Mouse (Mus musculus) liver, postnatal 0 days (tissue): ENCODE measurements around the gene Dnah2. TPM values are rescaled to one million over a fixed set of nuclear protein-coding genes. Genes with fewer than 3 reads are reported as not detected.

ENCODE experiments used
- ATAC-seq: fragments of 200-750 bp; cut with Nextera tagmentation; 2 replicates; pipeline ENCODE4 v1.8.0; 2017; ENCODE audit warnings: mild to moderate bottlenecking, moderate library complexity
- DNase-seq: peaks from one replicate; pipeline ENCODE4 v3.0.0-alpha.2; 2016
- H3K27ac ChIP-seq: fragments of 300-500 bp; sonication (generic); 2 replicates; pipeline ENCODE4 v1.5.1; 2014; ENCODE audit warnings: antibody characterized with exemption, moderate library complexity, mild to moderate bottlenecking, low read depth
- H3K27me3 ChIP-seq: fragments of 300-500 bp; sonication (generic); 2 replicates; pipeline ENCODE4 v1.6.1; 2014; ENCODE audit warnings: low read length, control low read depth, mixed read lengths; ENCODE audit not compliant: insufficient read depth
- H3K36me3 ChIP-seq: fragments of 300-500 bp; sonication (generic); replicated peaks from 2 replicates; pipeline ENCODE4 v1.6.1; 2014; ENCODE audit warnings: mild to moderate bottlenecking, control low read depth, low read length, moderate library complexity, mixed read lengths; ENCODE audit not compliant: insufficient read depth
- H3K4me1 ChIP-seq: fragments of 300-500 bp; sonication (generic); 2 replicates; pipeline ENCODE4 v1.6.1; 2014; ENCODE audit warnings: antibody characterized with exemption, mild to moderate bottlenecking, control low read depth; ENCODE audit not compliant: insufficient read depth
- H3K4me2 ChIP-seq: fragments of 300-500 bp; sonication (generic); 2 replicates; pipeline ENCODE4 v1.6.1; 2014; ENCODE audit warnings: low read depth, mild to moderate bottlenecking, low read length, moderate library complexity, mixed read lengths
- H3K4me3 ChIP-seq: fragments of 300-500 bp; sonication (generic); 2 replicates; pipeline ENCODE4 v1.5.1; 2014; ENCODE audit warnings: low read depth, low read length
- H3K9ac ChIP-seq: fragments of 300-500 bp; sonication (generic); replicated peaks from 2 replicates; pipeline ENCODE4 v1.6.1; 2014; ENCODE audit warnings: mild to moderate bottlenecking, moderate library complexity
- H3K9me3 ChIP-seq: fragments of 300-500 bp; sonication (generic); 2 replicates; pipeline ENCODE4 v1.6.1; 2016; ENCODE audit warnings: mild to moderate bottlenecking, control low read depth, low read length, mixed read lengths
- CTCF ChIP-seq: sonication (generic); IDR thresholded peaks from 2 replicates; pipeline ENCODE4 v1.5.1; 2016; ENCODE audit warnings: antibody characterized with exemption, low read depth
- EP300 ChIP-seq: IDR thresholded peaks from 2 replicates; pipeline ENCODE4 v1.6.1; 2016; ENCODE audit warnings: antibody characterized with exemption, low read depth, mild to moderate bottlenecking
- WGBS: fragments of 180-500 bp; shearing (Covaris S2); extraction: QIAGEN DNeasy Blood & Tissue Kit; methylation state at CpG from one replicate; pipeline ENCODE4 v1.1.7; 2014; ENCODE audit not compliant: insufficient replicate concordance; 5-methylcytosine and 5-hydroxymethylcytosine counted together
- polyA plus RNA-seq: library from polyadenylated mRNA; unstranded; fragments of >200 nt; fragmentation: Nextera tagmentation; extraction: Ambion mirVana; gene quantifications from 2 replicates; pipeline ENCODE4 v1.2.1, GENCODE M21; 2015

The Dnah2 gene
- polyA plus RNA-seq, 1 experiment from 2014 or later, result 0.04 TPM

DNA sequence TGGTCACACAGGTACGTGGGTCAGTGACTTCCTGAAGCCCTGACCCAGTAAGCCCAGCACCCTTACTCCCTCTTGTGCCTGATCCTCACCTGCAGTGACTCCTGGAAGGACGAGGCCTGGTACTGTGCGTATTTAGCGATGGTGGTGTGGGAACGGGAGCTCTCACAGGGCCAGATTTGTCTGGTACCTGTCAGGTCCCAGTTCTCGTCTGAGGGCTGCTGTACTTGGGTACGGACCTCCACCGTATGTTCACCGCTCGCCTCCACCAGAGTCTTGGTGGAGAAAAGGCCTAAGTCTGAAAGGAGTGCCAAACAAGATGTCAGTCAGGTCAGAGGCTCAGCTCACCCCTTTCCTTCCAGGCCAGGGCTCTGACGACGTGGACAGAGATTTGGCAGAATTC is 146.9 kb downstream of the Dnah2 start:
- no peak overlapping the region for H3K27ac ChIP-seq
- DNase-seq (no peak), ATAC-seq (no peak)
- no peaks in the 10 kb centered on the region for H3K9me3 ChIP-seq
- peaks cover 1% of the 10 kb centered on the region; the same call in 1 of the 2 replicates for H3K4me1 ChIP-seq
- H3K9ac ChIP-seq, result no peak overlapping the region
- peaks cover 59% of the 10 kb centered on the region for H3K36me3 ChIP-seq
- H3K4me2 ChIP-seq, result no peak overlapping the region
- no peak for TF ChIP-seq CTCF
- TF ChIP-seq EP300, result no peak
- WGBS, result 87% methylated on average over 12 of the region's 12 CpGs
- H3K27me3 ChIP-seq, result no peaks in the 10 kb centered on the region
- no peak overlapping the region for H3K4me3 ChIP-seq

DNA sequence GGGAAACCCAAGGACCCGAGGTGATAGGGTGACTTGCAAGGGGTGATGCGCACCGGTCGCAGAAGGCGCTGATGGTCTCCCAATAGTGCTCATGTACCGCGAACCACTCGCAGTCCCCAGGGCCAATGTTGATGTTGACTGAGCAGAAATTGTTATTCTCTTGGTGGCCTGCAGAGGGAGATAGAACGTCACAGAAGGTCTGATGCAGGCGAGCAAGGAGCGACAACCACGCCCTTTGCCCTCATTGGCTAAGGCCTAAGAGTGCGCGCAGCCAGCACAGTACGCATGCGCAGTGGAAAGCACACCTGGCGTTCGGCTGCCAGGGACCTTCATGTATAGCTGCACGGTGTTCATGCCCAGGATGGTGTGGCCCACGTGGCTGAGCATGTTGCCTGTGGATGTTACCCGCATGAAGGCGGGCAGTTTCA is 147.7 kb downstream of the Dnah2 start:
- Histone ChIP-seq H3K9ac (no peak overlapping the region), H3K27ac (no peak overlapping the region)

DNA sequence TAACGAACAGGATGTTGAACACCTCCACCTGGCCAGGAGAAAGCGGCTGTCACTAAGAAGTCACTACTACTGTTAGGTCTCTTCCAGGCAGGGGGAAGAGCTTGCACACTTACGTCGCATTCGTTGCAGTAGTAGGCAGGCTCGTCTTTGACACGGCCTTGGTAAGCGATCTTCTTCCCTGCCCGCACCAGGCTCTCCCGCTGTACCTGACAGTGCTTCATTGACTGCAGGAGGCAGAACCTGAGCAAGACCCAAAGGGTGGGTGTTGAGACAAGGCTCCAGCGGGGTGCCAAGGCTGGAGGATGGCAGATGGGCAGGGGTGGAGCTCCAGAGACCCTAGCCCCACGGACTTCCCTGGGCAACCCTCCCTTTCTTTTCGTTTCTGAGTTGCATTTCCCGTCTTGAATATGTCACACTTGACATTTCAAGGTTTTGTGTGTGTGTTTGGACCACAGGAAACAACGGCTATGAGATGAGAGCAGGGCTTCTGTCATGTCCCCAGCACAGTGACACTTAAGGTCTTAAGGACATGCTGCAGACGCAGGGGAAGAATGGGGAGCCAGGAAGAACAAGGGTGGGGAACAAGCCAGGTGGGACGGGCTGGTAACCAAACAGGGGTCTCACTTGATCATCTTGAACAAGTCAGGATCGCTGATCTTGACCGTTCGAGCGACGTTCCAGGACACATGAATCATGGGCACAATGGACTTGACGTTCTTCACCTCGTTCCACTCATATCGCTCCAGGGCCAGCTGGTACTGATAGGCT is 148.6 kb downstream of the Dnah2 start:
- ATAC-seq (no peak), DNase-seq (no peak)
- Histone ChIP-seq H3K9ac (no peak overlapping the region), H3K4me3 (no peak overlapping the region), H3K9me3 (no peaks in the 10 kb centered on the region), H3K27me3 (no peaks in the 10 kb centered on the region), H3K4me1 (peaks cover 7% of the 10 kb centered on the region), H3K36me3 (peaks cover 44% of the 10 kb centered on the region), H3K27ac (no peak overlapping the region), H3K4me2 (no peak overlapping the region)
- 88% methylated on average over 25 of the region's 25 CpGs for WGBS
- TF ChIP-seq CTCF, result no peak
- no peak for TF ChIP-seq EP300

More for the DNA sequence above, 147.7 kb downstream of the Dnah2 start:
- Histone ChIP-seq H3K4me2 (0 out of 2 replicates have a peak overlapping the region, but pooled peaks have one; percentile 27), H3K36me3 (peaks cover 53% of the 10 kb centered on the region), H3K4me1 (peaks cover 7% of the 10 kb centered on the region), H3K4me3 (no peak overlapping the region), H3K9me3 (no peaks in the 10 kb centered on the region), H3K27me3 (no peaks in the 10 kb centered on the region)
- 32% methylated on average over 22 of the region's 22 CpGs for WGBS
- ATAC-seq (peak; percentile 83), DNase-seq (peak; percentile 91)
- TF ChIP-seq EP300 (no peak), CTCF (peak; percentile 99)

DNA sequence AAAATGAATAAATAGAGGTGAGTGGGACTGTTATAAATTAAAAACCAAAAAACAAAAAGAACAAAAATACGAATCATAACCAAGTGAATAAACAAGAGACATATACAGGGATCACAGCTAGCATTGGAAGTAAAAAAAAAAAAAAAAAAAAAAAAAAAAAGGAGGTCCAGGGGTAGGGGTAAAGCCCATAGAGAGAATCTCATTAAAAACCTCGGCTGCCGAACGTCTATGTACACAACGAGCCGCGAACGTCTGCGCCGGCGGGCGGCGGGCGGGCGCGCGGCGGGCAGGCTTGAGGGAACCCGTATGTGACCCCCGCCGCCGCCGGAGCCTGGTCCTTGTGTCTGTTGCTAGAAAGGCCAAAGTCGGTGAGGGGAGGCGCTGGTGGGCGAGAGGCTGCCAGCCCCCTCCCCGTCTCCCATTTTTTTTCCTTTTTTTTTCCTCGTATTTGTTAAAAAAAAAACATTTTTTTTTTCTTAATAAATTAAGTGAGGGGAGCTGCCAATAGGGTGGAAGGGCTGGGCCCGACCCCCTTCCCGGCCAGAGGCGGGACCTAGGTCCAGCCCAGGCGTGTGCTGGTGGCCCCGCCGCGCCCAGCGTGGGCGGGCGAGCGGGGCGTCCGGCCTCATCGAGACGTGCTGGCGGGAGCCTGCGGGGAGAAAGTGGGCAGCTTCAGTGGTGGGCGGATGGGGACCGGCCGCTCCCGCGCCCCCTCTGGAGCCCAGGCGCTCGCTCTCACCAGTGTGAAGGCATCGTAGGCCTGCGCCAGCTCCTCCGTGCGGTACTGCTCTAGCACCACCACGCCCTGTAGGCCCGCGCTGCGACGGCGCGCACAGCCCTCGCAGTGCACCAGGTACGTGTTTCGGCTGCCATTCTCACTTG is 149.5 kb downstream of the Dnah2 start:
- H3K4me3 ChIP-seq, result no peak overlapping the region
- TF ChIP-seq CTCF (no peak), EP300 (no peak)
- ATAC-seq, result no peak
- H3K9ac ChIP-seq, result no peak overlapping the region
- no peaks in the 10 kb centered on the region for H3K9me3 ChIP-seq
- WGBS, result 79% methylated on average over 66 of the region's 66 CpGs
- H3K4me1 ChIP-seq, result peaks cover 8% of the 10 kb centered on the region
- H3K36me3 ChIP-seq, result peaks cover 38% of the 10 kb centered on the region
- DNase-seq, result no peak
- no peak overlapping the region for H3K4me2 ChIP-seq
- no peak overlapping the region for H3K27ac ChIP-seq
- no peaks in the 10 kb centered on the region for H3K27me3 ChIP-seq

DNA sequence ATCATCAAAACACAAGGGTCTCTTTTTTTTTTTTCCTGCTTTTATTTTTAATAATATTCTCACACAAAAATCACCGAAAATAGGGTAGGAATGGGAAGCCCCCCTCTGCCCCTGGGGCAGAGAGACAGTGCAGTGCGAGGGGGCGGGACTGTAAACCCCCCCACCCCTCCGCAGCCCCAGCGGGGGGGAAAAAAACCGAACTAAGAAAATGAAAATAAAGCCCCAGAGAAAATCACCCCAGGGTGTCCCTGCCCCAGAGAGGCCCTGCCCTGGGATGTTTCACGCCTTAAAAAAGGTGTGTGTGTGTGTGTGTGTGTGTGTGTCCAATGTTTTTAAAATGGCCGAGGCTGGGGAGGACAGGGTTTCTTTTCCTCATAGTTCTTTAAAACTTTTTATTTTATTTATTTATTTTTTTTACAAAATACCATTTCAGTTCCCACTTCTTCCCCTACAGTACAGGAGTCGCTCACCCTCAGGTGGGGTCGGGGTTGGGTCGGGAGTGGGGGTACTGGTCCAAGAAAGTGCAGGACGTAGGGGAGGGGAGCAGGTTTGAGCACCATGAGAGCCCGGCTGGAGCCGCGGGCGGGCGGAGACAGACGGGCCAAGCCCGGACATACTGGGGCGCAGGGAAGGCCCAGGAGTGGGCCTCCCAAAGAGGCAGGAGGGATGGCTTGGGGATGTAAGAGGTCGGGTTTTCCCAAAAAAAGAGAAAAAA is 150.3 kb downstream of the Dnah2 start:
- H3K27me3 ChIP-seq, result no peaks in the 10 kb centered on the region
- no peak overlapping the region for H3K4me3 ChIP-seq
- no peak overlapping the region for H3K9ac ChIP-seq
- no peaks in the 10 kb centered on the region for H3K9me3 ChIP-seq
- DNase-seq, result no peak
- H3K27ac ChIP-seq, result no peak overlapping the region
- no peak for ATAC-seq
- peaks cover 11% of the 10 kb centered on the region for H3K4me1 ChIP-seq
- 67% methylated on average over 21 of the region's 21 CpGs for WGBS
- H3K4me2 ChIP-seq, result peak overlapping the region; percentile 48
- TF ChIP-seq EP300, result no peak
- TF ChIP-seq CTCF, result no peak
- peaks cover 30% of the 10 kb centered on the region for H3K36me3 ChIP-seq
